Mouse (Mus musculus): ENCODE data around the gene Ppm1h. TPM values are rescaled to one million over a fixed set of nuclear protein-coding genes. Genes with fewer than 3 reads are reported as not detected.
A peak's percentile ranks its signal among the peaks of the same experiment; 100 is the strongest.

The Ppm1h gene
- total and polyA plus RNA-seq, 3 experiments: 9.5 to 29.3 (median 16.0) TPM

- DNase-seq: no peak
These were observed 26.3 kb downstream of the Ppm1h start for GRCm38 (mm10) chr10:122704901-122705300.

GRCm38 (mm10) chr10:122705457-122705856 lies 26.9 kb downstream of the Ppm1h start:
- no peak for DNase-seq

GRCm38 (mm10) chr10:122711381-122711811 lies 32.8 kb downstream of the Ppm1h start:
- no peak for DNase-seq

GRCm38 (mm10) chr10:122712307-122712706 lies 33.7 kb downstream of the Ppm1h start:
- no peak for DNase-seq

GRCm38 (mm10) chr10:122715856-122716255 lies 37.3 kb downstream of the Ppm1h start:
- DNase-seq: no peak

- DNase-seq: peak; percentile 41
These were observed 37.7 kb downstream of the Ppm1h start for GRCm38 (mm10) chr10:122716286-122716685.

GRCm38 (mm10) chr10:122716739-122717474 lies 38.3 kb downstream of the Ppm1h start:
- no peak for DNase-seq

GRCm38 (mm10) chr10:122717754-122718415 lies 39.3 kb downstream of the Ppm1h start:
- no peak for DNase-seq

- no peak for DNase-seq
These were observed 40.4 kb downstream of the Ppm1h start for GRCm38 (mm10) chr10:122718951-122719350.

- peak; percentile 82 for DNase-seq
These were observed 43.5 kb downstream of the Ppm1h start for GRCm38 (mm10) chr10:122722111-122722510.

GRCm38 (mm10) chr10:122724692-122725091 lies 46.1 kb downstream of the Ppm1h start:
- DNase-seq: no peak

- DNase-seq: no peak
These were observed 48.7 kb downstream of the Ppm1h start for GRCm38 (mm10) chr10:122727228-122727627.

- no peak for DNase-seq
These were observed 49.6 kb downstream of the Ppm1h start for GRCm38 (mm10) chr10:122728172-122728571.

- no peak for DNase-seq
These were observed 53.6 kb downstream of the Ppm1h start for GRCm38 (mm10) chr10:122732146-122732545.

- no peak for DNase-seq
These were observed 56.0 kb downstream of the Ppm1h start for GRCm38 (mm10) chr10:122734521-122734920.

GRCm38 (mm10) chr10:122735284-122735784 lies 56.8 kb downstream of the Ppm1h start:
- DNase-seq: no peak

GRCm38 (mm10) chr10:122736835-122737234 lies 58.3 kb downstream of the Ppm1h start:
- DNase-seq: no peak

- DNase-seq: no peak
These were observed 60.0 kb downstream of the Ppm1h start for GRCm38 (mm10) chr10:122738526-122738925.

GRCm38 (mm10) chr10:122739037-122739436 lies 60.5 kb downstream of the Ppm1h start:
- no peak for DNase-seq

- peak; percentile 42 for DNase-seq
These were observed 61.6 kb downstream of the Ppm1h start for GRCm38 (mm10) chr10:122740117-122740516.

- no peak for DNase-seq
These were observed 62.6 kb downstream of the Ppm1h start for GRCm38 (mm10) chr10:122741191-122741590.

GRCm38 (mm10) chr10:122742136-122742535 lies 63.6 kb downstream of the Ppm1h start:
- DNase-seq: no peak

- no peak for DNase-seq
These were observed 64.8 kb downstream of the Ppm1h start for GRCm38 (mm10) chr10:122743361-122743760.

All from adrenal gland, adult 2 months (tissue).